Mouse (Mus musculus) adrenal gland, postnatal 14 days (tissue): ENCODE results near the gene H2-Ob. TPM values are rescaled to one million over a fixed set of nuclear protein-coding genes. Genes with fewer than 3 reads are reported as not detected.
"Not testable (repeated sequence)": the region's sequence is repeated elsewhere in the genome, so short reads cannot be mapped to it uniquely, and the experiment has no call there.

ENCODE experiments used
- DNase-seq: peaks from one replicate; pipeline ENCODE4 v3.0.0; 2021; ENCODE audit warnings: mixed read lengths
- total RNA-seq: library from RNA; stranded (reverse); gene quantifications from 2 replicates; pipeline ENCODE4 v1.2.3, GENCODE M21; 2021

H2-Ob gene
- total RNA-seq, 1 experiment from 2014 or later, result 1.3 TPM

GRCm38 (mm10) chr17:34207866-34208265, 30.8 kb upstream of the H2-Ob start:
- DNase-seq, result no peak

DNA sequence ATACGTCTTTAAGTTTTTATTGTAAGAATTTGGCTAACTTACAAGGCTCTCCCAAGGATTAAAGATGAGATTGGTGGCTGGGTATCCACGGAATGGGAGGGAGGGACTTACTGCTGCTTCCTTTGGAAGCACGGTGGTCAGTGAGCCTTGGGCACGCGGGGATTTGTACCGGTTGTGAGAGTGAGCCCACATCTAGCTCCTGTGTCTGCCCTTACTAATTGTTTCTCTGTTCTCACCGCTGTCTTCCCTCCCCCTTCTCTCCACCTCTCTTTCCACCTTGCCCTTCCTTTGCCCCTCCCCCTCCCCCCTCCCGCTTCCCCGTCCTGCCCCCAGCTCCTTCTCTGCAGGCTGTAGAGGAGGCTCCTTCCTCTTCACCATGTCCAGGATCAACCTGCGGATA, 30.3 kb upstream of the H2-Ob start:
- no peak for DNase-seq

GRCm38 (mm10) chr17:34209680-34210079, 29.0 kb upstream of the H2-Ob start:
- peak; percentile 20 for DNase-seq

GRCm38 (mm10) chr17:34210599-34210998, 28.1 kb upstream of the H2-Ob start:
- DNase-seq, result peak; percentile 58

DNA sequence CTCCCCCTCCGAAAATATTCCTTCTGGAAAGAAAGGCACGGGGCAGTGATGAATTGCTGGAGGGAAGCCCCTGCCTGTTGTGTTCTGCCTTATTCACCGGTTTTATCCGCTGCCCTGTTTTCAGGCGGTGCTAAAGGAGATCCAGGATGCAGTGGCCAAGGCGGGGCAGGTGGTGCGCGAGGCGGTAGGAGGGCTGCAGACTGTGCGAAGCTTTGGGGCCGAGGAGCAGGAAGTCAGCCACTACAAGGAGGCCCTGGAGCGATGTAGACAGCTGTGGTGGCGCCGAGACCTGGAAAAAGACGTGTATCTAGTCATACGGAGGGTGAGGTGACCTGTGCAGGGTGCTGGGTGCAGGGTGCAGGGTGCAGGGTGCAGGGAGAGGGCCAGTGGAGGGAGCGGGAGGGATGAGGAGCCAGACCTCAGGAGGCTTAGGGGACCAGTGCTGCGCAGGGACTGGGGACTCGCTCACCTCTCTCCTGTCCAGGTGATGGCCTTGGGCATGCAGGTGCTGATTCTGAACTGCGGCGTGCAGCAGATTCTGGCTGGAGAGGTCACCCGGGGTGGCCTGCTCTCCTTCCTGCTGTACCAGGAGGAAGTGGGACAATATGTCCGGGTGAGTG, 26.8 kb upstream of the H2-Ob start:
- peak; percentile 3 for DNase-seq

DNA sequence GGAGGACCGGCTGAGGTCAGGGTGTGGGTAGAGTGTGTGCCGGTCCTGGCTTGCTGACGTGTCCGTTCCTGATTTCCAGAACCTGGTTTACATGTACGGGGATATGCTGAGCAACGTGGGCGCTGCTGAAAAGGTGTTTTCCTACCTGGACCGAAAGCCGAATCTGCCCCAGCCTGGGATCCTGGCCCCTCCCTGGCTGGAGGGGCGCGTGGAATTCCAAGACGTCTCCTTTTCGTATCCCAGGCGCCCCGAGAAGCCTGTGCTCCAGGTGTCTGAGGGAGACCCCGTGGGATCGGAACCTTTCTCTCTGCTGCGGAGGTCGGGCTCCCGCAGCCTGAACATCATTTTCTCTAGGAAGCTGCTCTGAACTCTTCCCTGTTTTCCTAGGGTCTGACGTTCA, 24.8 kb upstream of the H2-Ob start:
- peak; percentile 1 for DNase-seq

DNA sequence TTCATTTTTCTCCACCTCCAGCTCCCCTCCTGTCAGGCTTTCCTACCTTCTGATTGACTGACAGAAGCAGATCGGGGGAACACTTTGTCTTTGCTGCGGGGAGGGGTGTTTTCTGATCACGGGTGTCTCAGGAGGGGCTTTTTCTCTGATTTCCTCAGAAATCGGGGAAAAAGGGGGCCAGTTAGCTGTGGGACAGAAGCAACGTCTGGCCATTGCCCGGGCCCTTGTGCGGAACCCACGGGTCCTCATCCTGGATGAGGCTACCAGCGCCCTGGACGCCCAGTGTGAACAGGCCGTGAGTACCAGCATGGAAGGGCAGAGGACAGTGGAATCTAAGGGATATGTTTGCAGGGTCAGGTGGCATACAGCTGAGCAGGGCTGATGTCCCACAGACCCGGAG, 23.5 kb upstream of the H2-Ob start:
- peak; percentile 1 for DNase-seq

- peak; percentile 3 for DNase-seq
Measured at GRCm38 (mm10) chr17:34217216-34217928, 21.3 kb upstream of the H2-Ob start.

- DNase-seq, result peak; percentile 2
Measured at GRCm38 (mm10) chr17:34217986-34218385, 20.7 kb upstream of the H2-Ob start.

GRCm38 (mm10) chr17:34218675-34219074, 20.0 kb upstream of the H2-Ob start:
- peak; percentile 65 for DNase-seq

DNA sequence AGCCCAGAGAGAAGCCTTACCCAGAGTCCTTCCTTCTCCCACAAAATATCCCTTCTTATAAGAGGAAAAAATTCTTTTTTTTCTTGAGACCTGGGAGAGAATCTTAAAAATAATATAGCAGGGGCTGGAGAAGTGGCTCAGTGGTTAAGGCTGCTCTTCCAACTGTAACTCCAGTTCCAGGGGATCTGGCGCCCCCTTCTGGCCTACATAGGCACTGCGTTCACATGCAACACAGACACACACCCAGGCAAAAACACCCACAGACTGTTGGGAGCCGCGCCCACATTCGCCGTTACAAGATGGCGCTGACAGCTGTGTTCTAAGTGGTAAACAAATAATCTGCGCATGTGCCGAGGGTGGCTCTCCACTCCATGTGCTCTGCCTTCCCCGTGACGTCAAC, 19.6 kb upstream of the H2-Ob start:
- peak; percentile 80 for DNase-seq

- not testable (repeated sequence) for DNase-seq
Measured at GRCm38 (mm10) chr17:34219801-34220200, 18.9 kb upstream of the H2-Ob start.

GRCm38 (mm10) chr17:34220401-34220800, 18.3 kb upstream of the H2-Ob start:
- DNase-seq, result not testable (repeated sequence)

GRCm38 (mm10) chr17:34224816-34225215, 13.9 kb upstream of the H2-Ob start:
- DNase-seq, result no peak

GRCm38 (mm10) chr17:34225426-34225825, 13.3 kb upstream of the H2-Ob start:
- DNase-seq, result peak; percentile 1

GRCm38 (mm10) chr17:34225911-34226310, 12.8 kb upstream of the H2-Ob start:
- DNase-seq, result not testable (repeated sequence)

- DNase-seq, result not testable (repeated sequence)
Measured at GRCm38 (mm10) chr17:34230971-34231370, 7.7 kb upstream of the H2-Ob start.

DNA sequence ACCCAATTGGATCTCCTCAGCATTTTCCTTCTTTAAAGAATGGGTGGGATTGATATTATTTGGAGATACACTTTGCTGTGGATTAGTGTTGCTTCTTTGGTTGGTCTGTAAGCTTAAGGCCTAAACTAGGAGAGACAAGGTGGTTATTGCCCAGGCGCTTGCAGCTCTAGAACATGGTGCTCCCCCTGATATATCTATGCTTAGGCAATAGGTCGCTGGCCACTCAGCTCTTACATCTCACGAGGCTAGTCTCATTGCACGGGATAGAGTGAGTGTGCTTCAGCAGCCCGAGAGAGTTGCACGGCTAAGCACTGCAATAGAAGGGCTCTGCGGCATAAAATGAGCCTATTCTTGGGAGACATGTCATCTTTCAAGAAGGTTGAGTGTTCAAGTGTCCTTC, 6.7 kb upstream of the H2-Ob start:
- not testable (repeated sequence) for DNase-seq

DNA sequence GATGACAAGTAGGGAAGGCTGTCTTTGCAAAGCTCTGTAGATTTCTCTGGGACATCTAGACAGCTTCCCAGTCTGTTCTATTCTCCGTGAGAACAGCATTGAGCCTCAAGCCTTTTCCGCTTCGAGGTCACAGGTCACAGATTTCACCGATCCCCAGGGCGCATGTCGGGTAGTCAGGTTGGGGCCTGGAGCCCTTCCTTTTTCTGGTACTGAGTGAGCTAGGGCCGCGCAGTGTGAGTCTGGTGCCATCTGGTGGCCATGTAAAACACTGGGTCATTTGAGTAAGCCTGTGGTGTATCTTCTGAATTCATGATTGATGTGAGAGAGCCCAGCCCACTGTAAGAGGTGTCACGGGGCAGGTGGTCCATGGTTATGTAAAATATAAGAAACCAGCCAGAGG, 3.8 kb upstream of the H2-Ob start:
- DNase-seq, result peak; percentile 85

- DNase-seq, result no peak
Measured at GRCm38 (mm10) chr17:34236691-34237090, 2.0 kb upstream of the H2-Ob start.

GRCm38 (mm10) chr17:34237741-34238140, 962 bp upstream of the H2-Ob start:
- no peak for DNase-seq

- no peak for DNase-seq
Measured at GRCm38 (mm10) chr17:34239601-34240041, 918 bp downstream of the H2-Ob start.

DNA sequence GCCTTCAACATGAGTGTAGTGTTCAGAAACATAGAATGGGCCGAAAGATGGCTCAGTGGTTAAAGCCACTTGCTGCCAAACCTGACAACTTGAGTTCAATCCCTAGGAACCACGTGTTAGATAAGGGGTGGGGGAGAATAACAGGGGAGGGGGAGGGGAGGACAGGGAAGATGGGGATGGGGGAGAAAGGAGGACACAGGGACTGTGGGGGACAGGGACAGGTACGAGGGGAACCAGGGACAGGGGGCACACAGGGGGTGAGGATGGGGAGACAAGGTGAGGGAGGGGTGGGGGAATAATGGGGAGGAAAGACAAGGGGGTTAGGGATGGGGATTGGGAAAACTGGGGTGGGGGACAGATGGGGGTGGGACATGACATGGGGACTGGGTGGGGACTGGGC, 1.7 kb downstream of the H2-Ob start:
- DNase-seq, result no peak

DNA sequence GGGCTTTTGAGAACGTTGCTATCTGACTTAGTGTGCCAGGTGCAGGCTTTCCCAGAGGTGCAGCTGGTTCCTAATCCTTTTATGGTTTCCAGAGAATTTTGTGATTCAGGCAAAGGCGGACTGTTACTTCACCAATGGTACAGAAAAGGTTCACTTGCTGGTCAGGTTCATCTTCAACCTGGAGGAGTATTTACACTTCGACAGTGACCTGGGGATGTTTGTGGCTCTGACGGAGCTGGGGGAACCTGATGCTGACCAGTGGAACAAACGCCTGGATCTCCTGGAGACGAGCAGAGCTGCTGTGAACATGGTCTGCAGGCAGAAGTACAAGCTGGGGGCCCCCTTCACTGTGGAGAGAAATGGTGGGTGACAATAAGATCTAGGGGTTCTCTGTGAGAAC, 2.2 kb downstream of the H2-Ob start:
- DNase-seq, result no peak
